Comparison of ENCODE assay signal across 9 mouse cellular contexts in genomic region chr6:125046691-125047090, GRCm38 (mm10). TPM values are rescaled to one million over a fixed set of nuclear protein-coding genes. Genes with fewer than 3 reads are reported as not detected.
A peak's percentile ranks its signal among the peaks of the same experiment; 100 is the strongest.
DNase-seq lines count a peak whose midpoint lies in the region; ATAC-seq and TF ChIP-seq lines count a peak whose summit lies in the region.
"Had no signal": no experiment of that assay in that cellular context is flagged by ENCODE, and none has a peak within 500 bp of the region (broad histone marks: within the 10 kb centered on the region; RNA-seq: fewer than 3 reads in every experiment).

No protein-coding gene starts in this region.

- no peak overlapping the region for H3K9ac ChIP-seq in kidney, embryonic 15.5 days
- no peak overlapping the region for H3K9ac ChIP-seq in limb, embryonic 15.5 days
- H3K9ac ChIP-seq: embryonic facial prominence, embryonic 15.5 days had no signal

- H3K4me3 ChIP-seq in C2C12 (ENCODE audit: insufficient read depth, poor library complexity, severe bottlenecking) = no peak overlapping the region
- no peak overlapping the region for H3K4me3 ChIP-seq in embryonic facial prominence, embryonic 10.5 days
- H3K4me3 ChIP-seq in kidney, embryonic 15.5 days (replicated peaks) = no peak overlapping the region
- H3K4me3 ChIP-seq in limb, embryonic 15.5 days = no peak overlapping the region
- H3K4me3 ChIP-seq: embryonic facial prominence, embryonic 15.5 days had no signal

- WGBS in embryonic facial prominence, embryonic 10.5 days = 53% methylated on average over 5 of the region's 5 CpGs
- WGBS in kidney, embryonic 15.5 days = 41% methylated on average over 5 of the region's 5 CpGs
- 41% methylated on average over 5 of the region's 5 CpGs for WGBS in limb, embryonic 15.5 days

- no peaks in the 10 kb centered on the region for H3K27me3 ChIP-seq in C2C12 (ENCODE audit: control insufficient read depth, insufficient read depth, insufficient read length)
- no peaks in the 10 kb centered on the region for H3K27me3 ChIP-seq in embryonic facial prominence, embryonic 10.5 days (replicated peaks; ENCODE audit: low read depth, poor library complexity, severe bottlenecking)
- no peaks in the 10 kb centered on the region for H3K27me3 ChIP-seq in kidney, embryonic 15.5 days
- H3K27me3 ChIP-seq in limb, embryonic 15.5 days = no peaks in the 10 kb centered on the region
- H3K27me3 ChIP-seq: embryonic facial prominence, embryonic 15.5 days had no signal

- H3K4me2 ChIP-seq in kidney, embryonic 15.5 days = no peak overlapping the region
- no peak overlapping the region for H3K4me2 ChIP-seq in limb, embryonic 15.5 days
- H3K4me2 ChIP-seq: embryonic facial prominence, embryonic 15.5 days had no signal

- no peaks in the 10 kb centered on the region for H3K79me3 ChIP-seq in C2C12 (ENCODE audit: low read depth)

- peak; percentile 82 for DNase-seq in adrenal gland, postnatal 25 days
- peak; percentile 84 for DNase-seq in embryonic facial prominence, embryonic 10.5 days (ENCODE audit: low spot score)
- DNase-seq in heart, adult 9 months (ENCODE audit: low spot score in 2 of 2) = peak; percentile 42 to 74
- peak; percentile 86 for DNase-seq in naive thymus-derived CD4-positive, alpha-beta T cell, adult 2 months (ENCODE audit: low read depth)
- DNase-seq in spleen, postnatal 4 days (ENCODE audit: low spot score in 2 of 2) = peak; percentile 76 to 90

- no peaks in the 10 kb centered on the region for H3K9me3 ChIP-seq in embryonic facial prominence, embryonic 10.5 days
- H3K9me3 ChIP-seq in kidney, embryonic 15.5 days (replicated peaks) = no peaks in the 10 kb centered on the region
- no peaks in the 10 kb centered on the region for H3K9me3 ChIP-seq in limb, embryonic 15.5 days
- H3K9me3 ChIP-seq: embryonic facial prominence, embryonic 15.5 days had no signal

- peak; percentile 48 for ATAC-seq in kidney, embryonic 15.5 days (replicated peaks; ENCODE audit: low FRiP score)
- ATAC-seq in limb, embryonic 15.5 days (ENCODE audit: insufficient number of reproducible peaks, low FRiP score, low TSS enrichment, low read depth) = peak; percentile 31; the same call in 1 of the 2 replicates

- peak; percentile 36 for TF ChIP-seq CTCF in C2C12 (IDR thresholded peaks at IDR 0.05; ENCODE audit: control insufficient read depth, insufficient read depth, insufficient read length)

- H3ac ChIP-seq in C2C12 (ENCODE audit: control insufficient read depth, insufficient read length, low read depth) = no peak overlapping the region

- H3K4me1 ChIP-seq in embryonic facial prominence, embryonic 10.5 days = peaks cover 5% of the 10 kb centered on the region
- no peaks in the 10 kb centered on the region for H3K4me1 ChIP-seq in kidney, embryonic 15.5 days
- no peaks in the 10 kb centered on the region for H3K4me1 ChIP-seq in limb, embryonic 15.5 days
- H3K4me1 ChIP-seq: embryonic facial prominence, embryonic 15.5 days had no signal

- H3K36me3 ChIP-seq in C2C12 (ENCODE audit: control insufficient read depth, insufficient read depth) = peaks cover 45% of the 10 kb centered on the region
- H3K36me3 ChIP-seq in embryonic facial prominence, embryonic 10.5 days (replicated peaks) = peaks cover 89% of the 10 kb centered on the region
- H3K36me3 ChIP-seq in kidney, embryonic 15.5 days = peaks cover 88% of the 10 kb centered on the region
- H3K36me3 ChIP-seq in limb, embryonic 15.5 days = peaks cover 80% of the 10 kb centered on the region

- H3K27ac ChIP-seq in embryonic facial prominence, embryonic 10.5 days (replicated peaks) = no peak overlapping the region
- no peak overlapping the region for H3K27ac ChIP-seq in kidney, embryonic 15.5 days
- no peak overlapping the region for H3K27ac ChIP-seq in limb, embryonic 15.5 days
- H3K27ac ChIP-seq: embryonic facial prominence, embryonic 15.5 days had no signal

- no peaks in the 10 kb centered on the region for H3K79me2 ChIP-seq in C2C12 (ENCODE audit: control insufficient read depth, insufficient read depth)

TF ChIP-seq in C2C12, 6 proteins besides CTCF, POLR2A, EP300 and RAD21:
- TF ChIP-seq CEBPB (IDR thresholded peaks at IDR 0.05; ENCODE audit: low read depth) = no peak
- TF ChIP-seq USF1 (IDR thresholded peaks at IDR 0.05; ENCODE audit: low read depth) = no peak

RNA-seq across cellular contexts. Expression of gene Acrbp, which starts 2.8 kb away (rescaled TPM):
- polyA plus RNA-seq in C2C12 (2012; fragmentation: generic; extraction: Trizol) = 0.91 TPM
- 10.4 and 11.7 TPM in 2 replicates for total RNA-seq in adrenal gland, postnatal 25 days (2021)
- 15.9 and 17.8 TPM in 2 replicates for polyA plus RNA-seq in embryonic facial prominence, embryonic 10.5 days (2016; fragmentation: Nextera tagmentation; extraction: Ambion mirVana)
- 14.4 and 15.4 TPM in 2 replicates for polyA plus RNA-seq in kidney, embryonic 15.5 days (2015; fragmentation: Nextera tagmentation; extraction: Ambion mirVana)
- polyA plus RNA-seq in limb, embryonic 15.5 days (2015; fragmentation: Nextera tagmentation; extraction: Ambion mirVana) = 9.9 and 12.4 TPM in 2 replicates

RNA-seq across cellular contexts. Expression of gene Ing4, which starts 7.1 kb away (rescaled TPM):
- polyA plus RNA-seq in C2C12 (2012; fragmentation: generic; extraction: Trizol) = 23.6 TPM
- total RNA-seq in adrenal gland, postnatal 25 days (2021) = 82.3 and 102 TPM in 2 replicates
- 125 and 137 TPM in 2 replicates for polyA plus RNA-seq in embryonic facial prominence, embryonic 10.5 days (2016; fragmentation: Nextera tagmentation; extraction: Ambion mirVana)
- polyA plus RNA-seq in kidney, embryonic 15.5 days (2015; fragmentation: Nextera tagmentation; extraction: Ambion mirVana) = 135 and 138 TPM in 2 replicates
- polyA plus RNA-seq in limb, embryonic 15.5 days (2015; fragmentation: Nextera tagmentation; extraction: Ambion mirVana) = 141 and 146 TPM in 2 replicates

RNA-seq across cellular contexts. Expression of gene Lpar5, which starts 21.0 kb away (rescaled TPM):
- polyA plus RNA-seq in C2C12 (2012; fragmentation: generic; extraction: Trizol) = not detected
- total RNA-seq in adrenal gland, postnatal 25 days (2021) = 0.36 TPM in 1 of 2 replicates, not detected in the other
- polyA plus RNA-seq in embryonic facial prominence, embryonic 10.5 days (2016; fragmentation: Nextera tagmentation; extraction: Ambion mirVana) = 0.10 and 0.21 TPM in 2 replicates
- polyA plus RNA-seq in kidney, embryonic 15.5 days (2015; fragmentation: Nextera tagmentation; extraction: Ambion mirVana) = 0.33 and 0.55 TPM in 2 replicates
- 6.5 and 6.6 TPM in 2 replicates for polyA plus RNA-seq in limb, embryonic 15.5 days (2015; fragmentation: Nextera tagmentation; extraction: Ambion mirVana)

RNA-seq across cellular contexts. Expression of gene Zfp384, which starts 37.7 kb away (rescaled TPM):
- 27.8 TPM for polyA plus RNA-seq in C2C12 (2012; fragmentation: generic; extraction: Trizol)
- total RNA-seq in adrenal gland, postnatal 25 days (2021) = 59.6 and 61.3 TPM in 2 replicates
- 9.4 and 11.0 TPM in 2 replicates for polyA plus RNA-seq in embryonic facial prominence, embryonic 10.5 days (2016; fragmentation: Nextera tagmentation; extraction: Ambion mirVana)
- 16.1 and 17.8 TPM in 2 replicates for polyA plus RNA-seq in kidney, embryonic 15.5 days (2015; fragmentation: Nextera tagmentation; extraction: Ambion mirVana)
- polyA plus RNA-seq in limb, embryonic 15.5 days (2015; fragmentation: Nextera tagmentation; extraction: Ambion mirVana) = 16.9 and 17.9 TPM in 2 replicates

RNA-seq across cellular contexts. Expression of gene Chd4, which starts 49.1 kb away (rescaled TPM):
- polyA plus RNA-seq in C2C12 (2012; fragmentation: generic; extraction: Trizol) = 99.7 TPM
- total RNA-seq in adrenal gland, postnatal 25 days (2021) = 175 and 203 TPM in 2 replicates
- polyA plus RNA-seq in embryonic facial prominence, embryonic 10.5 days (2016; fragmentation: Nextera tagmentation; extraction: Ambion mirVana) = 102 and 105 TPM in 2 replicates
- polyA plus RNA-seq in kidney, embryonic 15.5 days (2015; fragmentation: Nextera tagmentation; extraction: Ambion mirVana) = 99.2 and 100 TPM in 2 replicates
- polyA plus RNA-seq in limb, embryonic 15.5 days (2015; fragmentation: Nextera tagmentation; extraction: Ambion mirVana) = 66.7 TPM in 2 replicates
